Mouse (Mus musculus): ENCODE measurements around the gene Frmd5.
A peak's percentile ranks its signal among the peaks of the same experiment; 100 is the strongest.

The Frmd5 gene

GRCm38 (mm10) chr2:121679711-121680110 lies 127.2 kb downstream of the Frmd5 start:
- DNase-seq = no peak

- no peak for DNase-seq
Observed at GRCm38 (mm10) chr2:121677649-121677986, 129.3 kb downstream of the Frmd5 start.

- no peak for DNase-seq
Observed at GRCm38 (mm10) chr2:121676951-121677648, 129.8 kb downstream of the Frmd5 start.

- no peak for DNase-seq
Observed at GRCm38 (mm10) chr2:121675895-121676294, 131.0 kb downstream of the Frmd5 start.

- no peak for DNase-seq
Observed at GRCm38 (mm10) chr2:121675136-121675535, 131.8 kb downstream of the Frmd5 start.

- DNase-seq = no peak
Observed at GRCm38 (mm10) chr2:121674211-121674610, 132.7 kb downstream of the Frmd5 start.

- peak; percentile 68 for DNase-seq
Observed at GRCm38 (mm10) chr2:121669846-121670245, 137.0 kb downstream of the Frmd5 start.

- DNase-seq = no peak
Observed at GRCm38 (mm10) chr2:121668256-121668655, 138.6 kb downstream of the Frmd5 start.

GRCm38 (mm10) chr2:121661160-121661502 lies 145.8 kb downstream of the Frmd5 start:
- DNase-seq = no peak

- DNase-seq = no peak
Observed at GRCm38 (mm10) chr2:121660461-121661159, 146.3 kb downstream of the Frmd5 start.

- no peak for DNase-seq
Observed at GRCm38 (mm10) chr2:121659350-121659749, 147.5 kb downstream of the Frmd5 start.

- DNase-seq = no peak
Observed at GRCm38 (mm10) chr2:121658123-121658767, 148.6 kb downstream of the Frmd5 start.

- no peak for DNase-seq
Observed at GRCm38 (mm10) chr2:121655966-121656365, 150.9 kb downstream of the Frmd5 start.

GRCm38 (mm10) chr2:121655106-121655505 lies 151.8 kb downstream of the Frmd5 start:
- DNase-seq = no peak

- DNase-seq = no peak
Observed at GRCm38 (mm10) chr2:121646528-121646927, 160.4 kb downstream of the Frmd5 start.

- DNase-seq = no peak
Observed at GRCm38 (mm10) chr2:121642934-121643333, 164.0 kb downstream of the Frmd5 start.

GRCm38 (mm10) chr2:121632091-121632490 lies 174.8 kb downstream of the Frmd5 start:
- DNase-seq = no peak

GRCm38 (mm10) chr2:121630286-121630685 lies 176.6 kb downstream of the Frmd5 start:
- DNase-seq = no peak

GRCm38 (mm10) chr2:121628290-121628689 lies 178.6 kb downstream of the Frmd5 start:
- DNase-seq = no peak

GRCm38 (mm10) chr2:121625901-121626300 lies 181.0 kb downstream of the Frmd5 start:
- no peak for DNase-seq

- no peak for DNase-seq
Observed at GRCm38 (mm10) chr2:121621262-121622163, 185.4 kb downstream of the Frmd5 start.

- DNase-seq = no peak
Observed at GRCm38 (mm10) chr2:121620582-121621261, 186.2 kb downstream of the Frmd5 start.

- no peak for DNase-seq
Observed at GRCm38 (mm10) chr2:121615199-121615559, 191.7 kb downstream of the Frmd5 start.
